Mouse (Mus musculus) adrenal gland, postnatal 25 days (tissue): ENCODE data around the gene Otub2. TPM values are rescaled to one million over a fixed set of nuclear protein-coding genes. Genes with fewer than 3 reads are reported as not detected.

Experiments used
- DNase-seq: peaks from one replicate; pipeline ENCODE4 v3.0.0; 2021; ENCODE audit warnings: mixed read lengths
- total RNA-seq: library from RNA; stranded (reverse); gene quantifications from 2 replicates; pipeline ENCODE4 v1.2.3, GENCODE M21; 2021

Otub2 gene
- total RNA-seq, 1 experiment from 2014 or later: 3.5 TPM

DNA sequence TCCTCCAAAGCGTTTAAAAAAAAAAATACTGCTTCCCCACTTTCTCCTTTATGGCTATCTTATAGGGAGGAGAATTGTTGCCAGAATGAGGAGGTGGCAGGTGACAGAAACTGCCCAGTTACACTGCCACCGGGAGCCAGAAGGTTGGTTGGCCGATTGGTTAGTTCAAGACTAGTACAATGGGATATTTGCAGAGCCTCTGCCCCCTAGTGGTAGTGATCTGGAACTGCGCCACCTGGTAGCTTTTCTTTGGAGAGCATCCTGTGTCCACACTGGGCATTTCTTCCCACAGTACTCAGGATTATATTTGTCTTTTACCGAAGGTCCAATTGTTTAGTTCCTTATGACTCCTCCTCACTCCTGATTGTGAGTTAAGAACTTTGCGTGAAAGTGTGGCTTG is 16.8 kb upstream of the Otub2 start:
- DNase-seq: peak; percentile 59

DNA sequence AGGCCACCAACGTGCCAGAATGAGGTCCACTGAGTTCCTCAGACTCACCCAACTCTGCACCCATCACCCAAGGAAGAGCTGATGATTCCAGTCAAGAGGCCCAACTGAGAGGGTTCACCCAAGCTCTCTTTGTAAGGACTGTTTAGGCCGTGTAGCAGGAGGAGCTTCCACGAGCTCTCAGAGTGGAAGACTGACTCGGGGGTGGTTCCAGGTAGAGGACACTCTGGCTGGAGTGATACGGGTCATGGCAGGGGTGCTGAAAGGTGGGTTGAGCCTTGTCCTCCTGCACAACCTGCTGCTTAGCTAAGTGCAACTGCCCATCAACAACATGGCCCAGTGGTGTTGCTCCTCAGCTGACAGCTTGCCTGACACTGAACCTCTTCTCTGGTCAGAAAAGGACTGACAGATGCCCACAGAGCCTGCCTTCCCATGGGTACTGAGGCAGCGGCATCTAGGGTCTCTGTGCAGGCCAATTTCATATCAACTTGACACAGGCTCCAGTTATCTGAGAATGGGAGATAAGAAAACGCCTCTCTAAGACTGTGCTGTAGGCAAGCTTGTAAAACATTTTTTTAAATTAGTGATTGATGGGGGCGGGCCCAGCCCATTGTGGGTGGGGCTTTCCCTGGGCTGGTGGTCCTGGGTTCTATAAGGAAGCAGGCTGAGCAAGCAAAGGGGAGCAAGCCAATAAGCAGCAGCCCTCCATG is 14.8 kb upstream of the Otub2 start:
- no peak for DNase-seq

DNA sequence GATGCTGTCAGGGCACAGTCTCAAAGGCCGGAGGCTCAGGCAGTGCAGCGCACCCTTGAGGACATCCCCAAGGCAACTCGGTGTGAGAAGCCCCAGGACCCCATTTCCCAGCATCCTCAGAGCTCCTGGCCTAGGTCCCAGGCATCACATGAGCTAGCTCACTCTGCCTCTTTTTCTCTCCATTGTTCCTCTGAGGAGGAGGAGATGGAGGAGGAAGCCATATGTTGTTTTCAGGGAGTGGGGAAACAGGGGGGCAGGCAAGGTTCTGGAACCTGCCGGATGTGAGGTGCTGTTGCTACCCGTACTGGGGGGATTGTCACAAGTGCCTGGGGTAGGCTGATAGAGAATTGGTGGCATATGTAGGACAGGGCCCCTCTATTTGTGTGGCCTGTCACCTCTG is 12.4 kb upstream of the Otub2 start:
- no peak for DNase-seq

DNA sequence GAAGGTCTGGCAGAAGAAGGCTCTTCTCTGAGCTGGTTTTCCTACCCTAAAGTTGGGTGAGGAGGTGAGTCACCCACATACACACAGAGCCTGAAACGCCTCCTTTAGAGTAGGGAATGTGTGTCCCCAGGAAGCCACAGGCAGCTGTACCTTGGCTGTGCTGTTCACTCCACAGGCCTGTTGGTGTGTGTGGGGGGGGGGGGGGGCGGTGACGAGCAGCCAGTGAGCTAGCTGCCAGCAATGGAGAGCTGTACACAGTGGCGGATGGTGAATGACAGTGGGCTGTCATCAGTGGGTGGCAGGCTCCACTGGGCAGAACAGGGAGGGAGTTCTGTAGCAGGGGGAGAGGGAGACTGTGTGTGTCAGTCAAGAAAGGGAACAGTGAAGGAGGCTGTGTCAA is 11.7 kb upstream of the Otub2 start:
- DNase-seq: no peak

DNA sequence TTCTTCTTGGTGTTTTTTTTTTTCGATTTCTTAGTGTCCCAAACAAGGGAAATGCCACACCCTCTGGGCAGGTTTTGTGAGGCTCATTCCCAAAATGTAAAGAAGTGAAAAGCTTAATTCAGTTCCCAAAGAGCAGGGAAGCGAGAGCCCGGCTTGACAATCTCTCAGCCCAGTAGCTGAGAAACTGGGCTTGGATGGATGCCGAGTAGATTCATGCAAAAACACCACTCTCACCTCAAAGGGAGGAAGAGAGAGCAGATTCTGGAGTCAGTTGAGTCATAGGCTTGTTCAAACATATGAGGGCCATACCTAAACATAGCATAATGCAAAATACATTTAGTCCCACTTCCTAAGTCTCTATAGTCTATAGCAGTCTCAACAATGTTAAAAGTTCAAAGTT is 8.3 kb upstream of the Otub2 start:
- no peak for DNase-seq

DNA sequence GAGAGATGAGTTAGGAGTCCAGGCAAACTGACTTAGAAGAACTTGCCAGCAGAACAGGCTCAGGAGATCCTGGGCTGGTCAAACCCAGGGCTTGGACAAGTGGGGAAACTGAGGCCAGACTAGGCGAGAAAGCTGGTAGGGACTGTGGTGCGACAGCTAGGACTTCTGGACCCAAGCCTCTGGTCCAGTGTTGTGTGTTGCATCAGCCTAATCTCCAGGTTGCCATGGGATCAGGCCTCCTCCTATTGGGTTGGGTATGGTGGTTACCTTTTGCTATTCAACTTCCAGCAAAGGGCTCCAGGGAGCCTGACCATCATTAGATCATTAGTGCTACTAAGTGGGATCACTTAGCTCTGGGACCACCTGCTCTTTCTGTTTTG is 856 bp downstream of the Otub2 start:
- DNase-seq: no peak

DNA sequence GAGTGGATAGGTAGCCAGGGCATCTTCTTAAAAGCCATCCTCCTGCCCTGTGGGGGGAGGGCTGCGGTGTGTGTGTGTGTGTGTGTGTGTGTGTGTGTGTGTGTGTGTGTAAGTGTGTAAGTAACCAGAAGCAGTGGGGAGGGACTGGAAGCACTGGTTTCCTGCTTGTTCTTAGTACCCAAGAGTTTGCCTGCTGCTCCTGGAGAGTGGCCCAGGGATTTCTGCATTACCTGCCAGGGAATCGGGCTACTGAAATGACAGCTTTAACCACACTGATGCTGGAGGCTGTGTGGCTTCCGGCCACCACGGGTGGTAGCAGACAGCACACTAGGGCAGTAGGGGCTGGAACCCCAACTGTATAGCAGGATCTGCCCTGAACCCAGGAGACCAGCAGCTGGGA is 1.5 kb downstream of the Otub2 start:
- no peak for DNase-seq

DNA sequence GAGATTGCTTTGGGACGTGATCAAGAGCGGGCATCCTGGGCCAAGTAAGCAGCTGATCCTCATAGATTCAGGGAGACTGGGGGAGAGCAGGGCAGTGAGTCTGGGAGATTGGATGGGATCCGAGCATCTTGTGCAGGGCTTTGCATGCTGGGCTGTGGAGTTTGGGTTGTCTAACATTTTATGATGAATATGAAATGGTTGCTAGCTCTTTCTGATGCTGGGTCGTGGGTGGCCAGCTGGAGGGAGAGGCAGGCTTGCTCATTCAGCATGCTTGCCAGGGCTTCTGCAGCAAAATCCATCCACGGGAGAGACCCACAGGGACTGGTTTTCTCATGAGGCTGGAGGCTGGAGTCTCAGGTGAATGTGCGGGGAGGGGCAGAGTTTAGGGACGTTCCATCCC is 2.6 kb downstream of the Otub2 start:
- no peak for DNase-seq

DNA sequence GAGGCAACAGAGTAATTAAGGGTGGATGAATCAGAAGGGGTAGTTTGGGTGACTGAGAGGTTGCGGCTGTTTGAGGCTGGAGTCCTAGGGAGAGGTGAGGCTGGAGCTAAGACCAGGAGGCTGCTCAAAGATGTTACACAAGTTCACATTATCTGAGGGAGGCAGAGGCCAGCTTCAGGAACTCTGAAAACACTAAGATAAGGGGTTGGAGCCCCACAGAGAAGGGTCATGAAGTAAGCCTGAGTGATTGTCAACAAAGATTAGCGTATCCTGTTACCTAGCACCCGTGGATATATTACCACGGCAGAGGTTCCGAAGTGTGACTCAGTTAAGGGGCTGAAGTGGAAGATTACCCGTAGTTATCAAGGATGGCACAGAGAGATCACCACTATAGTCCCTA is 5.0 kb downstream of the Otub2 start:
- no peak for DNase-seq

DNA sequence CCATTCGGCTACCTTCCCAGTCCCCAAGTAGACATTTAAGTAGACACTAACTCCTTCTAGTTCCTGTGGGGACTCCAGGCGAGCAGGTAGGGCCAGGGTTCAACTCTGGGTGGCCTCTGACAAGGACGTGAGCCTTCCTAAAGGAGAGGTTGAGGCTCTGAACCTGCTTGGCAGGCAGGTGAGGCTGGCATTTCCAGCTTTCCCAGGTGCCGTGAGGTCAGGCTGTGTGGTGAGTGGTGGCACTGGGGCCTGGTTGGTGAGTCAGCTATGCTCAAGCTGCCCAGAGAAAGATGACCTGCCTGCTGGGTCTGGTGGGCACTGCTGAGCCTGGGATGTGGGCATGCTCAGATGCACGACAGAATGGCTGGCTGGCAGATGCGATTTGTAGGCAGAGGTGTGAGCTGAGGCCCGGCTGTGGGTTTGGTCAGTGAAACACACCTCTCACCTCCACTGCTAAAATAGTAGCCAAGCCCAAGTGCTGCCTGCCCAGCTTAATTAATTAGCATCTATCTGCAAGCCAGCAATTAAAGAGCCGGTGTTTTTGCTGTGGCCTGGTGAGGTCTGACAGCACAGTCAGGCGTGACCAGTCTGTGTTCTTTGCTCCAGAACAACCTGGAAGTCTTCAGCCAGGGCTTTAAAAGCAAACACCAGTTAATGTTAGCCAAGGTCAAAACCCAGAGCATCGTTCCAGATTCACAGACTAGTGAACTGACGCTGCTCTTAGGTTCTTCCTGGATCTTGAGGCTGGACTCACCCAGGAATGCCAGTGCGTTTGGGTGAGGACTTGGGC is 7.2 kb downstream of the Otub2 start:
- DNase-seq: no peak

DNA sequence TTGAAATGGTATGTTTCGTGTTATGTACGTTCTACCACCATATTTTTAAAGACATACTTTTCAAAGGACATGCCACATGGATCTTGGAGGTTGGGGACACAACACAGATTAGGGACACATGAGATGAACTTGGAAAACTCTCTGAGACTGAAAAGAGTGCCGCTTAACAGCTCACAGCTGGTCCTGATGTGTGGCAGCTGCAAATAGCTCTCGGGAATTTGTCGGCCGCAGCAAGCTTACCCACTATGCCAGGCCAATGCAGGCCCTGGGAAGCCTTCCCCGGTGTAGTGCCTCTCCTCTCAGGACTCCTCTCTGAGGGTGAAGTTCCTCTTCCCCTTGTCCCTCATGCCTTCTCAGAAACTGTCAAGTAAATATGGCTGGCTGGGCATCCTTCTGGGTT is 8.3 kb downstream of the Otub2 start:
- DNase-seq: no peak

DNA sequence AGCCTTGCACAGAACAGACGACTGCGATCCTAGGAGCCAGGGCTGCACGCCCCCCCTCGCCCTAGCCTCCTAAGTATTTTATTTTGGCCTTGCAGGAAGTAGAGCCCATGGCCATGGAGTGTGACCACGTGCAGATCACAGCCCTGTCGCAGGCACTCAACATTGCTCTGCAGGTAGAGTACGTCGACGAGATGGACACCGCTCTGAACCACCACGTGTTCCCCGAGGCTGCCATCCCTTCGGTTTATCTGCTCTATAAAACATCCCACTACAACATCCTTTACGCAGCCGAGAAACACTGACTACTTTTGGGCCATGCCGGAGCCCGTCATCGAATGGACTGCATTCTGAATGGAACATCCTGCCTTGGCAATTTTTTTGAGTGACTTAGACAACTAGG is 15.6 kb downstream of the Otub2 start:
- no peak for DNase-seq

DNA sequence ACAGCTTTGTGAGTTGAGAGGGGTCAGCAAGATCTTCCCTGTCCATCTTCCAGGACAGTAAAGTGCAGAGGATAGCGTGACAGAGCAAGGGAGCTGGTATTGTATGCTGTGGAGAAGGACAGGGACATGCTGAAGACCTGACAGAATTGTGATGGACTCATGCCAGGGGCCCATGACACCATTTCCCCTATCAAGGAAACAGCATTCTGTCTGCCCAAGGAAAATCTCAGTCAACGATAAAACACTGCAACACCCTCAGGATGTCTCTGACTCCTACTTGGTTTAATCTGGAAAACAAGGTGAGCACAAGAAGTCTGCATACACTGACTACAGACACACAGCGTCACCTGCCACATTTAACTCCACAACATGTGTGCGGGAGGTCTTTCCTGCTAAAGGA is 19.2 kb downstream of the Otub2 start, which contains the start of gene 9330161L09Rik:
TSS of gene 9330161L09Rik (minus strand) at position 101 of the 400 bp plus-strand sequence.
- DNase-seq: no peak

DNA sequence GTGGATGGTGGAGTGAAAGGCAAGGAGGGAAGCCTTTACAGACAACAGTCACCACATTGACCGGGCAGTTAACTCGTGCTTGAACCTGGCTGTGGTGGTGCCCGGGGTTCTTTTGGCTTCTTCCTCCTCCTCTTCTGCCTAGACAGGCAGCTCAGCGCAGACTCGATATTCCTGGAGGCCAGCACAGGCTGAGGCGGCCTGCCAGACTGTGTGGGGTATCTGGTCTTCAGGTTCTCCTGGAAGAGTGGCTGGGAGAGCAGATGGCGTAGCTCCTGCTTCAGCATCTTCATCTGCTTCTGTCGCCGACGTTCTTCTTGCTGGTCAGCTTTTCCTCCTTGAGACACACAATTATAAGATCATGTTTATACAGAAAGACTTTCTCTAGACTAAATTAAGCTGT is 19.7 kb downstream of the Otub2 start:
- DNase-seq: no peak

DNA sequence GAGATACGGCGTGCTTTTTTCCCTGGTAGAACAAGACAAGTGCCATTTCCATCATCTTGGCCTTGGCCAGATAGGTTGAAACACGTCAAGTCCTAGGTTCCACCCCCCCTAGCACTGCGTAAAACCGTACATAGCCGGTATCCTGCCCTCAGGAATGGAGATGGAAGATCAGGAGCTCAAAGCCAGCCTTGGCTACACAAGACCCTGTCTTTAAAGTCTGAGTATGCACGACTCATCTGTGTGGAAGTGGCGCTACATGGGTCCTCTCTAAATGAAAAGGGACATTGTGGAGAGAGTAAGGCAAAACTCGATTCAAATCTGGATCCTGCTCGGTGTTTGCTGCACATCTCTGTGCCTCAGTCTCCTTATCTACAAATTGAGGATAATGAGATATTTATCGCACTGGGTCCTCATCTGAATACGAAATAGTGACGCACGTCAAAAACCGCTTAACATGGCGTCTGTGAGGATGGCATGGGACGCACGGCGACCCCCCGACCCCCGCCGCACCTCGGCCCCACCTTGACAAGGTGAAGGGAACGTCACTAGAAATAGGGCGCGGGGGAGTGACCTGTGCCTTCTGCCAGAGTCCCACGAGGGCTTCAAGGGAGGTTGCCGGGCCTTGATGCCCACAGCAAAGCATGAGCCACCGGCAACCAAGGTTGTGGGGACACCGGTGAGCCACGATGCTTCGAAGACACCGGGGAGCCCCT is 36.7 kb downstream of the Otub2 start:
- DNase-seq: no peak

DNA sequence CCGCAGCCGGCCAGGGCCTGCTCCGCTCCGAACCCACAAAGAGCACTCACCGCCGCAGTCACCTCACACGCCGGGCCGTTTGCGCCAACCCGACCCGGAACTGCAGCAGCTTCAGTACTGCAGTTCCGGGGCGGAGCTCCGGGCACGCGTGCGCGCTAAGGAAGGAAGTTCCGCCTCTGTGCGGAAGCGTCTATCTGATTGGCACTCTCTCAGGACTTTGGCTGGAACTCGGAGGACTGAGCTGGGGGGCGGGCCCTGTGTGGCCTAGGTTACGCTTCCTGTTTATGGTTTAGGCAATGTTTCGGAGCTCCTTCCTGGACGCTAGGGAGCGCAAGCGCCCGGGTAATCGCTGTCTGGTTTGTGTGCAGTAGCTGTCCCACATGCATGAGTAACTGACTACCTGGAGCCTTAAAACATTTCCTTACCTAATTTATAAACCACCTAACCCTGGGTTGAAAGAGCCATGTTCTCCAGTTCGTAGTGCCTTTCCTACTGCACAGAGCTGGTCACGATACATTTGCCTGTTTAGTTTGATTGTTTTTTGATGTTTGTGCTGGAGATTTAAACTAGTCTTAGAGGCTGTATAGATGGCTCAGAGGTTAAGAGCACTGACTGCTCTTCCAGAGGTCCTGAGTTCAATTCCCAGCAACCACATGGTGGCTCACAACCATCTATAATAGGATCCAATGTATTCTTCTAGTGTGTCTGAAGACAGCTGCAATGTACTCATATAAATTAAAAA is 37.4 kb downstream of the Otub2 start, which contains the start of gene Ddx24:
TSS of gene Ddx24 (minus strand) at position 102 of the 742 bp plus-strand sequence.
- DNase-seq: peak; percentile 94

DNA sequence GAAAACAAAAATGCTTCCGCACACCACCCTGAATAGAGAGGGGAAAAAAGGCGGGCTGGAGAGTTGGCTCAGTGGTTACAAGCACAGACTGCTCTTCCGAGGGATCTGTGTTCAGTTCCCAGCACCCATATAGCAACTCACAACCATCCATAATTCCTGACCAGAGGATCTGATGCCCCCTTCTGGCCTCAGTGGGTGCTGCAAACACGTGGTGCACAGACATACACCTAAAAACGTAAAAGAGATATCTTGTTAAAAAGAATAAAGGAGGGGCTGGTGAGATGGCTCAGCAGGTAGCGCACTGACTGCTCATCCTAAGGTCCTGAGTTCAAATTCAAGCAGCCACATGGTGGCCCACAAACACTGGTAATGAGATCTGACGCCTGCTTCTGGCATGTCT is 38.2 kb downstream of the Otub2 start:
- no peak for DNase-seq

DNA sequence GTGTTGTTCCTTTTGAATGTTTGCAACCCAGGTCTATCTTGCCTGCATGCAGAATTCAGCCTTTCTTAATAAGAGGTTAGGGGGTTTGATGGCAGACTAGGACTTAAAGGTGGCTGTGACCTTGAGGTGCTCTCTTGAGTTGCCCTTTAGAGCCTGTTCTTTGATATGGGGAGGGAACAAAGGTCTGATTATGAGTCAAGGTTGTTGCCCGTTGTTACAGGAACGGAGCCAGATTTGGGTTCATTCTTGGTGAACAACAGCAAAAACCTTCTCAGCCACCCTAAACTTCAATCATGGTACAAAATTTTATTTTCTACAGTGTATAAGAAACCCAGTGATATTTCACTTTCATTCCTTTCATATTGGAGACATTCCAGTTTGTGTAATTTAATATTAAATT is 44.9 kb downstream of the Otub2 start:
- peak; percentile 41 for DNase-seq

DNA sequence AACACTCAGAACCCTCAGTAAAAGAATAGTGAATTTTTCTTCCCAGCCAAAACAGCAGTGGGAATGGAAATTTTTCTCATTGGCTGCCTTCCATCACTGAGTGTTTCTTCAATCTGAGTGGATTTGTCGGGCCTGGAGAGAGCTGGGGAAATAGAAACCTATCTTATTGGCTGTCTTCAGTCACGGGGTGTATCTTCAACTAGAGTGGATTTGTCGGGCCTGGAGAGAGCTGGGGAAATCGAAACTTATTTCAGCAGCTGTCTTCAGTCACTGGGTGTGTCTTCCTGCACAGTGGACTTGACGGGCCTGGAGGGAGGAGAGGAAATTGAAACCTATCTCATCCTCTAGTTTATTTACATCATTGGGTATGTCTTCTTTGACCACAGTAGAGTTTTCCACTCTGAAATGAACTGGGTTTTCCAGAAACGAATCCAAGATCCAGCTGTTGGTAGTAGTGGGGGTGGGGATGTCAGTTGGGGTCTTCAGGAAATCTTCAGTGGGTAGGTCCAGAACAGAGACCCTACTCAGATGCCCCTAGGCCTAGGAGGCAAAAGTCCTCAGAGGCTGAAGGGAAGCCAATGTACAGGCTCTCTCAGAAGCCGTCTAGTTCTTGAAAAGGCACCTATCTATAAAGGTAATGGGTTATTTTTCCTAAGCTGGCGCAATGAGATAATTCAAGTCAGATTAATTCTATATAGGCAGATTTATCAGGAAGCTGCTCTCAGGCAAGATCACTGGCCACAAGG is 45.7 kb downstream of the Otub2 start, which contains the start of gene Ifi27:
TSS of gene Ifi27 (plus strand) at position 226 of the 746 bp plus-strand sequence.
- DNase-seq: peak; percentile 65

DNA sequence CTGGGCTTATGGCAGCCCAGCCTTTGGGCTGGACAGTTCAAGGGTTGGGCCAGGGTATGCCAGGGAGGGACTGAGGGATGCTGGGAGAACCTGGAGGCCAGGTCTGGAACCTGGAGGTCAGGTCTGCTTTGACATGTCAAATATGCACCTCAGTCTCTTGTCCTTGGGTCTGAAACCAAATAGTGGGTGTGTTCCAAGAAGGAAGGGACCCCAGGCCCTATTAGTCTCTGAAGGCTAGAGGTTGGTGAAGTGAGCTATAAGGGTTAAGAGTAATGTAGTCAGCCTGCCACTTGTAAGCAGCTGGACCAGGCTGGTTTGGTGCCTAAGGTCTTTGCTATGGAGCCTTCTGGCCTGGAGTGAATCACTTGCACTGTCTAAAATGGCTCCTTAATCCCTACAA is 46.4 kb downstream of the Otub2 start:
- DNase-seq: no peak

DNA sequence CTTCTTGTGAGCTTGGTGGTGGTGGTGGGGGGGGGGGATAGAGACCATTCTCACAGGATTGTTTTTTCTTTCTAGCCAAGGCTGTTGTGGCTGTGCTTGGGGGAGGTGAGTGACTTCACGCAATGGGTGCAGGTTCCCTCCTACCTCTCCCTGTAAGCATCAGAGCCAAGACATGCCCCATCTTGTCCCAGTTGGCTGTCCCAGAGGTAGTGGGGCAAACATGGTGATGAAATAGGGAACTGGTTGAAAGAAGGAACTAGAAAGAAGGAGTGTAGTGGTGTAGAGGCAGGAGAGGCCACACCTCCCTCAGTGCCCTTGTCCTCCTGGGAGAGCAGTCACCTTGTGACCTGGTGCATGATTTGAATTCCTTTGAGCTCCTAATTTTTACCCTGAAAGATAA is 49.1 kb downstream of the Otub2 start:
- no peak for DNase-seq

DNA sequence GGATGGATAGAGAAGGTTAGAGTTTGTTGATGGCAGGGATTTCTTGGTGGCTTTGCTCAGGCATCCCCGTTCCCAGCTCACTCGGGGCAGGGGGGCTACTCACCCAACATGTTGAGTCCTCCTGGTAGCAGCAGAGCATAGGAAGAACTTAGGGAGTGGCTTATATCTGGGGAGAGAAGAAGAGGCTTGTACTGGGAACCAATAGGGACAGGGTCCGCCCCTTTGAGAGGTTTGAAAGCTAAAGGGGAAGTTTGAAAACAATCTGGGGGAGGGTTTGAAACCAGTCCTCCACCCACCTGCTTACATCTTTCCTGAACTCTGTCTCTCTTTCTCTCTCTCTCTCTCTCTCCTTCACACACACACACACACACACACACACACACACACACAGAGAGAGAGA is 55.0 kb downstream of the Otub2 start, which contains the start of gene Ifi27l2a:
TSS of gene Ifi27l2a (minus strand) at position 157 of the 400 bp plus-strand sequence.
- DNase-seq: no peak
